Comparison of ENCODE assay signal across 8 mouse cellular contexts in the genomic region with DNA sequence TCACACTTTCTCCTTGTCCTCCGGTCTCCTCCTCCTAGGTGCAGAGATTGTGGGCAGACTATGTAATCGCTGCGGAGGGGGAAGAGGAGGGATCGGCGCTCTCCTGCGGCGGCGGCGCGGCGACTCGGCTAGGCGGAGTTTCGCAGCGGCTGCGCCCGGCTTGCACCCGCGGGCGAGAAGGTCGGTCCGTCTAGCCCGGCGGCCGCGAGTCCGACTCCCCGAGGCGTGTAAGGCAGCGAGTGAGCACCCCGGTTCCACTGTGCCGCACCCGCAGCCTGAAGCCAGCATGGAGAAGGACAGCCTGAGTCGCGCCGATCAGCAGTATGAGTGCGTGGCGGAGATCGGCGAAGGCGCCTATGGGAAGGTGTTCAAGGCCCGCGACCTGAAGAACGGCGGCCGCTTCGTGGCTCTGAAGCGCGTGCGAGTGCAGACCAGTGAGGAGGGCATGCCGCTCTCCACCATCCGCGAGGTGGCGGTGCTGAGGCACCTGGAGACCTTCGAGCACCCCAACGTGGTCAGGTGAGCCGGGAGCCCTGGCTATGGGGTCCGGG. TPM values are rescaled to one million over a fixed set of nuclear protein-coding genes. Genes with fewer than 3 reads are reported as not detected.
DNase-seq lines count a peak whose midpoint lies in the region; ATAC-seq and TF ChIP-seq lines count a peak whose summit lies in the region.

No protein-coding gene starts in this region.

- H3K4me2 ChIP-seq in forebrain, postnatal 0 days (ENCODE audit: low read depth): peak overlapping the region; percentile 98
- peak overlapping the region; percentile 90 for H3K4me2 ChIP-seq in lung, embryonic 16.5 days (ENCODE audit: low read depth, low read length)

- DNase-seq in G1E (ENCODE audit: low spot score): peak; percentile 21
- DNase-seq in cerebellum, adult 18-20 months: peak; percentile 45 to 61
- peak; percentile 74 for DNase-seq in forebrain, postnatal 0 days
- DNase-seq in heart, postnatal 4 days: peak; percentile 92
- DNase-seq in layer of hippocampus, adult 9-11 months: peak; percentile 75
- DNase-seq in thymus, adult 2 months: peak; percentile 89

- peak; percentile 42; the same call in 1 of the 2 replicates for TF ChIP-seq CTCF in G1E (IDR thresholded peaks at IDR 0.05; ENCODE audit: low read depth, low read length)
- TF ChIP-seq CTCF in forebrain, postnatal 0 days (IDR thresholded peaks at IDR 0.05; ENCODE audit: low read depth): peak; percentile 85
- TF ChIP-seq CTCF in olfactory bulb, adult 2 months (IDR thresholded peaks at IDR 0.05; ENCODE audit: insufficient read depth, low read depth, low read length): peak; percentile 22; the same call in 1 of the 2 replicates
- TF ChIP-seq CTCF in thymus, adult 2 months (IDR thresholded peaks at IDR 0.05; ENCODE audit: borderline replicate concordance, control insufficient read depth, extremely low read depth, insufficient read depth, low read length, poor library complexity): peak; percentile 76; the same call in 1 of the 2 replicates

- H3K4me1 ChIP-seq in G1E (ENCODE audit: insufficient read depth, low read depth, low read length): peaks cover 31% of the 10 kb centered on the region
- H3K4me1 ChIP-seq in forebrain, postnatal 0 days (ENCODE audit: insufficient read depth): no peaks in the 10 kb centered on the region
- peaks cover 3% of the 10 kb centered on the region; the same call in 1 of the 2 replicates for H3K4me1 ChIP-seq in lung, embryonic 16.5 days (replicated peaks; ENCODE audit: control insufficient read depth, insufficient read depth, low read length)
- peaks cover 27% of the 10 kb centered on the region for H3K4me1 ChIP-seq in olfactory bulb, adult 2 months (ENCODE audit: control insufficient read depth, insufficient read depth, low read length)
- H3K4me1 ChIP-seq in thymus, adult 2 months (replicated peaks; ENCODE audit: control insufficient read depth, insufficient read depth, low read length): no peaks in the 10 kb centered on the region

- H3K4me3 ChIP-seq in G1E (ENCODE audit: low read depth, low read length): peak overlapping the region; percentile 93
- H3K4me3 ChIP-seq in forebrain, postnatal 0 days (ENCODE audit: low read depth, low read length): peak overlapping the region; percentile 53
- peak overlapping the region; percentile 86 for H3K4me3 ChIP-seq in lung, embryonic 16.5 days (ENCODE audit: low read length)
- peak overlapping the region; percentile 53 for H3K4me3 ChIP-seq in olfactory bulb, adult 2 months (ENCODE audit: insufficient read depth, low read depth, low read length)
- peak overlapping the region; percentile 82 for H3K4me3 ChIP-seq in thymus, adult 2 months (ENCODE audit: control insufficient read depth, insufficient read depth, low read length)

- no peak for TF ChIP-seq POLR2A in olfactory bulb, adult 2 months (IDR thresholded peaks at IDR 0.05; ENCODE audit: insufficient read depth, low read depth, low read length)
- no peak for TF ChIP-seq POLR2A in thymus, adult 2 months (IDR thresholded peaks at IDR 0.05; ENCODE audit: control insufficient read depth, extremely low read depth, insufficient read depth, low read length, poor library complexity)

- peak; percentile 26 for ATAC-seq in G1E (ENCODE audit: extremely low read depth, insufficient number of reproducible peaks, low FRiP score, poor library complexity, severe bottlenecking)
- peak; percentile 72 for ATAC-seq in forebrain, postnatal 0 days
- ATAC-seq in lung, embryonic 16.5 days (ENCODE audit: low read depth): peak; percentile 58

- peak overlapping the region; percentile 57 for H3K27ac ChIP-seq in forebrain, postnatal 0 days (ENCODE audit: low read depth, low read length)
- H3K27ac ChIP-seq in lung, embryonic 16.5 days (ENCODE audit: low read length): peak overlapping the region; percentile 95
- H3K27ac ChIP-seq in olfactory bulb, adult 2 months (ENCODE audit: insufficient read depth, low read depth, low read length): no peak overlapping the region
- H3K27ac ChIP-seq in thymus, adult 2 months (ENCODE audit: control insufficient read depth, insufficient read depth, low read length): no peak overlapping the region

- H3K9me3 ChIP-seq in G1E (replicated peaks): 0 out of 2 replicates have a peak, but pooled peaks cover 2% of the 10 kb centered on the region
- H3K9me3 ChIP-seq in forebrain, postnatal 0 days (ENCODE audit: low read length): no peaks in the 10 kb centered on the region
- H3K9me3 ChIP-seq in lung, embryonic 16.5 days (ENCODE audit: control insufficient read depth, low read length): no peaks in the 10 kb centered on the region

- peak overlapping the region; percentile 51 for H3K9ac ChIP-seq in forebrain, postnatal 0 days
- H3K9ac ChIP-seq in lung, embryonic 16.5 days (ENCODE audit: low read length): peak overlapping the region; percentile 95

- WGBS in forebrain, postnatal 0 days: 2% methylated on average over 57 of the region's 58 CpGs
- under 1% methylated on average over 52 of the region's 58 CpGs for WGBS in lung, embryonic 16.5 days
- WGBS in olfactory bulb, adult 2 months: under 1% methylated on average over 58 of the region's 58 CpGs
- WGBS in thymus, adult 2 months: under 1% methylated on average over 52 of the region's 58 CpGs

- peaks cover 16% of the 10 kb centered on the region for H3K36me3 ChIP-seq in G1E (replicated peaks)
- no peaks in the 10 kb centered on the region for H3K36me3 ChIP-seq in forebrain, postnatal 0 days (ENCODE audit: insufficient read depth)
- H3K36me3 ChIP-seq in lung, embryonic 16.5 days (ENCODE audit: control insufficient read depth, insufficient read depth, low read length): peaks cover 3% of the 10 kb centered on the region; the same call in 1 of the 2 replicates
- no peaks in the 10 kb centered on the region for H3K36me3 ChIP-seq in thymus, adult 2 months (ENCODE audit: control insufficient read depth, insufficient read depth, low read length)

- H3K27me3 ChIP-seq in G1E (ENCODE audit: insufficient read depth, low read length): no peaks in the 10 kb centered on the region
- H3K27me3 ChIP-seq in forebrain, postnatal 0 days (ENCODE audit: insufficient read depth, low read length): no peaks in the 10 kb centered on the region
- no peaks in the 10 kb centered on the region for H3K27me3 ChIP-seq in lung, embryonic 16.5 days (ENCODE audit: control insufficient read depth, insufficient read depth, low read depth, low read length)
- H3K27me3 ChIP-seq in thymus, adult 2 months (ENCODE audit: control insufficient read depth, insufficient read depth, low read length): no peaks in the 10 kb centered on the region

RNA-seq across cellular contexts. Expression of gene Cdk6, which starts 2.9 kb away (rescaled TPM):
- total RNA-seq in G1E (2014; fragmentation: Nextera tagmentation) (142 and 144 TPM in 2 replicates), G1E (2017) (54.9 and 75.2 TPM in 2 replicates)
- polyA plus RNA-seq in G1E (2012): 114 and 129 TPM in 2 replicates
- total RNA-seq in forebrain, postnatal 0 days (2014; rRNA removed): 14.3 and 19.8 TPM in 2 replicates
- 4.4 and 9.4 TPM in 2 replicates for polyA plus RNA-seq in forebrain, postnatal 0 days (2015; fragmentation: Nextera tagmentation; extraction: Ambion mirVana)
- 10 to 100 TPM; 45.6 to 47.5 TPM for total RNA-seq in heart, postnatal 4 days (2021)
- polyA plus RNA-seq in lung, embryonic 16.5 days (2015; fragmentation: Nextera tagmentation; extraction: Ambion mirVana): 33.7 and 36.7 TPM in 2 replicates
- polyA plus RNA-seq in olfactory bulb, adult 2 months (2012; ENCODE audit: insufficient read depth, insufficient read length, low replicate concordance, missing spikeins): 52.8 TPM in 1 of 2 replicates, not detected in the other
- 42.2 and 59.0 TPM in 2 replicates for polyA plus RNA-seq in thymus, adult 2 months (2012; rRNA removed)

Comparison
In these comparisons a context has a peak if more than half of its experiments do, and no peak if none do; other contexts are left out.
1. DNase-seq: peak in every context shown above with its lines; median percentile 92 in heart, postnatal 4 days; 89 in thymus, adult 2 months; 75 in layer of hippocampus, adult 9-11 months; 74 in forebrain, postnatal 0 days; 53 in cerebellum, adult 18-20 months; 21 in G1E.
2. CTCF ChIP-seq: peak in every context shown above with its lines; median percentile 85 in forebrain, postnatal 0 days; 76 in thymus, adult 2 months; 42 in G1E; 22 in olfactory bulb, adult 2 months.
3. H3K27ac ChIP-seq: peak in forebrain, postnatal 0 days (single experiment) and lung, embryonic 16.5 days (single experiment); none in olfactory bulb, adult 2 months (single experiment) and thymus, adult 2 months (single experiment).
4. Peak in every context shown above with its lines, with median percentiles within 50 percentile points of each other: ATAC-seq and H3K4me3 ChIP-seq.